Mouse (Mus musculus): ENCODE measurements at regions not wholly inside any gene's neighbourhood (a gene's known extent, or its start where the extent isn't known, plus 50 kb on each side); places are given as distances from the start of the nearest gene placed in this dataset.

- H3K27ac ChIP-seq (ENCODE audit: low read depth, low read length) = no peak overlapping the region
- H3K4me2 ChIP-seq (ENCODE audit: low read length) = no peak overlapping the region
- no peak overlapping the region for H3K9ac ChIP-seq (ENCODE audit: low read depth, low read length)
- no peak overlapping the region for H3K4me3 ChIP-seq (ENCODE audit: low read length)
- no peak for ATAC-seq
- H3K27me3 ChIP-seq (replicated peaks; ENCODE audit: control insufficient read depth, insufficient read depth, low read length) = no peaks in the 10 kb centered on the region; the same call in 1 of the 2 replicates
- no peaks in the 10 kb centered on the region for H3K36me3 ChIP-seq (ENCODE audit: control insufficient read depth, insufficient read depth, low read length)
- 90% methylated on average over 5 of the region's 5 CpGs for WGBS
- H3K9me3 ChIP-seq (ENCODE audit: control insufficient read depth, low read length) = no peaks in the 10 kb centered on the region
- H3K4me1 ChIP-seq (ENCODE audit: control insufficient read depth, insufficient read depth, low read depth, low read length) = peaks cover 4% of the 10 kb centered on the region
These were observed 273.9 kb downstream of the Gm826 start for GRCm38 (mm10) chr2:160060091-160060490.

- Histone ChIP-seq H3K9me3 (ENCODE audit: control insufficient read depth, low read length) (no peaks in the 10 kb centered on the region), H3K4me1 (ENCODE audit: control insufficient read depth, insufficient read depth, low read depth, low read length) (peaks cover 4% of the 10 kb centered on the region), H3K36me3 (ENCODE audit: control insufficient read depth, insufficient read depth, low read length) (no peaks in the 10 kb centered on the region), H3K9ac (ENCODE audit: low read depth, low read length) (no peak overlapping the region), H3K4me2 (ENCODE audit: low read length) (no peak overlapping the region), H3K27me3 (replicated peaks; ENCODE audit: control insufficient read depth, insufficient read depth, low read length) (no peaks in the 10 kb centered on the region; the same call in 1 of the 2 replicates), H3K27ac (ENCODE audit: low read depth, low read length) (no peak overlapping the region), H3K4me3 (ENCODE audit: low read length) (no peak overlapping the region)
- 37% methylated on average over 6 of the region's 6 CpGs for WGBS
- ATAC-seq = no peak
These were observed 276.8 kb downstream of the Gm826 start for GRCm38 (mm10) chr2:160057211-160057610.

GRCm38 (mm10) chr2:160054411-160054810 lies 279.6 kb downstream of the Gm826 start:
- Histone ChIP-seq H3K4me3 (ENCODE audit: low read length) (no peak overlapping the region), H3K27me3 (replicated peaks; ENCODE audit: control insufficient read depth, insufficient read depth, low read length) (no peaks in the 10 kb centered on the region; the same call in 1 of the 2 replicates), H3K27ac (ENCODE audit: low read depth, low read length) (no peak overlapping the region), H3K4me2 (ENCODE audit: low read length) (no peak overlapping the region), H3K9me3 (ENCODE audit: control insufficient read depth, low read length) (no peaks in the 10 kb centered on the region), H3K4me1 (ENCODE audit: control insufficient read depth, insufficient read depth, low read depth, low read length) (peaks cover 4% of the 10 kb centered on the region), H3K9ac (ENCODE audit: low read depth, low read length) (no peak overlapping the region), H3K36me3 (ENCODE audit: control insufficient read depth, insufficient read depth, low read length) (no peaks in the 10 kb centered on the region)
- ATAC-seq = no peak
- WGBS = 77% methylated on average over 14 of the region's 14 CpGs

- no peaks in the 10 kb centered on the region for H3K27me3 ChIP-seq (replicated peaks; ENCODE audit: control insufficient read depth, insufficient read depth, low read length)
- H3K27ac ChIP-seq (ENCODE audit: low read depth, low read length) = no peak overlapping the region
- no peak for ATAC-seq
- H3K36me3 ChIP-seq (ENCODE audit: control insufficient read depth, insufficient read depth, low read length) = no peaks in the 10 kb centered on the region
- 88% methylated on average over 9 of the region's 9 CpGs for WGBS
- no peak overlapping the region for H3K4me2 ChIP-seq (ENCODE audit: low read length)
- no peaks in the 10 kb centered on the region for H3K4me1 ChIP-seq (ENCODE audit: control insufficient read depth, insufficient read depth, low read depth, low read length)
- H3K9me3 ChIP-seq (ENCODE audit: control insufficient read depth, low read length) = no peaks in the 10 kb centered on the region
- H3K4me3 ChIP-seq (ENCODE audit: low read length) = no peak overlapping the region
- H3K9ac ChIP-seq (ENCODE audit: low read depth, low read length) = no peak overlapping the region
These were observed 285.7 kb downstream of the Gm826 start for GRCm38 (mm10) chr2:160048286-160048685.

GRCm38 (mm10) chr2:160046881-160047543 lies 286.9 kb downstream of the Gm826 start:
- H3K4me3 ChIP-seq (ENCODE audit: low read length) = no peak overlapping the region
- ATAC-seq = no peak
- WGBS = 37% methylated on average over 7 of the region's 7 CpGs

GRCm38 (mm10) chr2:160044591-160044990 lies 289.4 kb downstream of the Gm826 start:
- no peaks in the 10 kb centered on the region for H3K27me3 ChIP-seq (replicated peaks; ENCODE audit: control insufficient read depth, insufficient read depth, low read length)
- no peaks in the 10 kb centered on the region for H3K36me3 ChIP-seq (ENCODE audit: control insufficient read depth, insufficient read depth, low read length)
- no peak for ATAC-seq
- H3K4me3 ChIP-seq (ENCODE audit: low read length) = no peak overlapping the region
- no peak overlapping the region for H3K4me2 ChIP-seq (ENCODE audit: low read length)
- no peak overlapping the region for H3K27ac ChIP-seq (ENCODE audit: low read depth, low read length)
- no peaks in the 10 kb centered on the region for H3K4me1 ChIP-seq (ENCODE audit: control insufficient read depth, insufficient read depth, low read depth, low read length)
- H3K9me3 ChIP-seq (ENCODE audit: control insufficient read depth, low read length) = no peaks in the 10 kb centered on the region
- 86% methylated on average over 4 of the region's 4 CpGs for WGBS
- H3K9ac ChIP-seq (ENCODE audit: low read depth, low read length) = no peak overlapping the region

More at GRCm38 (mm10) chr2:160046881-160047543, 286.9 kb downstream of the Gm826 start:
- Histone ChIP-seq H3K9me3 (ENCODE audit: control insufficient read depth, low read length) (no peaks in the 10 kb centered on the region), H3K36me3 (ENCODE audit: control insufficient read depth, insufficient read depth, low read length) (no peaks in the 10 kb centered on the region), H3K27me3 (replicated peaks; ENCODE audit: control insufficient read depth, insufficient read depth, low read length) (no peaks in the 10 kb centered on the region), H3K9ac (ENCODE audit: low read depth, low read length) (no peak overlapping the region), H3K4me2 (ENCODE audit: low read length) (no peak overlapping the region), H3K4me1 (ENCODE audit: control insufficient read depth, insufficient read depth, low read depth, low read length) (no peaks in the 10 kb centered on the region), H3K27ac (ENCODE audit: low read depth, low read length) (no peak overlapping the region)

GRCm38 (mm10) chr2:160044184-160044583 lies 289.8 kb downstream of the Gm826 start:
- Histone ChIP-seq H3K9ac (ENCODE audit: low read depth, low read length) (no peak overlapping the region), H3K36me3 (ENCODE audit: control insufficient read depth, insufficient read depth, low read length) (no peaks in the 10 kb centered on the region), H3K4me3 (ENCODE audit: low read length) (no peak overlapping the region), H3K27ac (ENCODE audit: low read depth, low read length) (no peak overlapping the region), H3K4me1 (ENCODE audit: control insufficient read depth, insufficient read depth, low read depth, low read length) (no peaks in the 10 kb centered on the region), H3K9me3 (ENCODE audit: control insufficient read depth, low read length) (no peaks in the 10 kb centered on the region), H3K4me2 (ENCODE audit: low read length) (no peak overlapping the region), H3K27me3 (replicated peaks; ENCODE audit: control insufficient read depth, insufficient read depth, low read length) (no peaks in the 10 kb centered on the region)
- WGBS = 88% methylated on average over 2 of the region's 2 CpGs
- no peak for ATAC-seq

- Histone ChIP-seq H3K27me3 (replicated peaks; ENCODE audit: control insufficient read depth, insufficient read depth, low read length) (no peaks in the 10 kb centered on the region), H3K4me2 (ENCODE audit: low read length) (no peak overlapping the region), H3K4me3 (ENCODE audit: low read length) (no peak overlapping the region), H3K9ac (ENCODE audit: low read depth, low read length) (no peak overlapping the region), H3K27ac (ENCODE audit: low read depth, low read length) (no peak overlapping the region), H3K4me1 (ENCODE audit: control insufficient read depth, insufficient read depth, low read depth, low read length) (no peaks in the 10 kb centered on the region), H3K9me3 (ENCODE audit: control insufficient read depth, low read length) (no peaks in the 10 kb centered on the region), H3K36me3 (ENCODE audit: control insufficient read depth, insufficient read depth, low read length) (no peaks in the 10 kb centered on the region)
- no peak for ATAC-seq
- 71% methylated on average over 1 of the region's 1 CpGs for WGBS
These were observed 304.5 kb downstream of the Gm826 start for GRCm38 (mm10) chr2:160029432-160029831.

- Histone ChIP-seq H3K4me3 (ENCODE audit: low read length) (no peak overlapping the region), H3K27ac (ENCODE audit: low read depth, low read length) (no peak overlapping the region), H3K4me1 (ENCODE audit: control insufficient read depth, insufficient read depth, low read depth, low read length) (no peaks in the 10 kb centered on the region), H3K4me2 (ENCODE audit: low read length) (no peak overlapping the region), H3K9ac (ENCODE audit: low read depth, low read length) (no peak overlapping the region), H3K9me3 (ENCODE audit: control insufficient read depth, low read length) (no peaks in the 10 kb centered on the region), H3K36me3 (ENCODE audit: control insufficient read depth, insufficient read depth, low read length) (no peaks in the 10 kb centered on the region), H3K27me3 (replicated peaks; ENCODE audit: control insufficient read depth, insufficient read depth, low read length) (no peaks in the 10 kb centered on the region)
- no peak for ATAC-seq
- 84% methylated on average over 2 of the region's 2 CpGs for WGBS
These were observed 305.5 kb downstream of the Gm826 start for GRCm38 (mm10) chr2:160028459-160028858.

Data from hindbrain, embryonic 16.5 days (tissue).